Mouse (Mus musculus) urinary bladder, adult 2 months (tissue): Measurements from ENCODE around the gene Prph. TPM values are rescaled to one million over a fixed set of nuclear protein-coding genes. Genes with fewer than 3 reads are reported as not detected.
"Not testable (repeated sequence)": the region's sequence is repeated elsewhere in the genome, so short reads cannot be mapped to it uniquely, and the experiment has no call there.

Source experiments
- DNase-seq: peaks from one replicate; pipeline ENCODE4 v3.0.0; 2022; ENCODE audit warnings: low spot score
- polyA plus RNA-seq: library from polyadenylated mRNA; depleted of rRNA; stranded (reverse); fragments of >200 nt; gene quantifications from 2 replicates; pipeline ENCODE4 v1.2.3, GENCODE M21; 2012

The Prph gene
- polyA plus RNA-seq, 1 experiment = 6.4 TPM

- DNase-seq = no peak
Measured at GRCm38 (mm10) chr15:99033498-99034270, 21.3 kb upstream of the Prph start.

GRCm38 (mm10) chr15:99035431-99035830 is 19.5 kb upstream of the Prph start:
- no peak for DNase-seq

GRCm38 (mm10) chr15:99036249-99036905 is 18.6 kb upstream of the Prph start:
- DNase-seq = no peak

- DNase-seq = no peak
Measured at GRCm38 (mm10) chr15:99038025-99038424, 16.9 kb upstream of the Prph start.

GRCm38 (mm10) chr15:99038797-99039196 is 16.2 kb upstream of the Prph start:
- no peak for DNase-seq

- DNase-seq = no peak
Measured at GRCm38 (mm10) chr15:99039306-99039705, 15.7 kb upstream of the Prph start.

- DNase-seq = no peak
Measured at GRCm38 (mm10) chr15:99039996-99040919, 14.7 kb upstream of the Prph start.

- no peak for DNase-seq
Measured at GRCm38 (mm10) chr15:99040920-99041856, 13.8 kb upstream of the Prph start.

GRCm38 (mm10) chr15:99042334-99042733 is 12.6 kb upstream of the Prph start:
- DNase-seq = no peak

GRCm38 (mm10) chr15:99044854-99045253 is 10.1 kb upstream of the Prph start:
- no peak for DNase-seq

- DNase-seq = not testable (repeated sequence)
Measured at GRCm38 (mm10) chr15:99045734-99046133, 9.2 kb upstream of the Prph start.

- no peak for DNase-seq
Measured at GRCm38 (mm10) chr15:99049473-99050253, 5.3 kb upstream of the Prph start.

- DNase-seq = no peak
Measured at GRCm38 (mm10) chr15:99053373-99053772, 1.6 kb upstream of the Prph start.

- DNase-seq = no peak
Measured at GRCm38 (mm10) chr15:99055511-99055961, 562 bp downstream of the Prph start.

- no peak for DNase-seq
Measured at GRCm38 (mm10) chr15:99056332-99056731, 1.4 kb downstream of the Prph start.

- no peak for DNase-seq
Measured at GRCm38 (mm10) chr15:99065557-99066165, 10.7 kb downstream of the Prph start.

- DNase-seq = no peak
Measured at GRCm38 (mm10) chr15:99071988-99072387, 17.0 kb downstream of the Prph start.

GRCm38 (mm10) chr15:99074019-99074599 is 19.1 kb downstream of the Prph start, which contains the start of gene Troap:
Gene Troap, plus strand, starts transcription at chr15:99074575.
- DNase-seq = no peak
